Mouse (Mus musculus): Measurements from ENCODE around the gene Lin7b. TPM values are rescaled to one million over a fixed set of nuclear protein-coding genes. Genes with fewer than 3 reads are reported as not detected.

The Lin7b gene
- polyA plus RNA-seq, 1 experiment: 2.7 TPM

DNA sequence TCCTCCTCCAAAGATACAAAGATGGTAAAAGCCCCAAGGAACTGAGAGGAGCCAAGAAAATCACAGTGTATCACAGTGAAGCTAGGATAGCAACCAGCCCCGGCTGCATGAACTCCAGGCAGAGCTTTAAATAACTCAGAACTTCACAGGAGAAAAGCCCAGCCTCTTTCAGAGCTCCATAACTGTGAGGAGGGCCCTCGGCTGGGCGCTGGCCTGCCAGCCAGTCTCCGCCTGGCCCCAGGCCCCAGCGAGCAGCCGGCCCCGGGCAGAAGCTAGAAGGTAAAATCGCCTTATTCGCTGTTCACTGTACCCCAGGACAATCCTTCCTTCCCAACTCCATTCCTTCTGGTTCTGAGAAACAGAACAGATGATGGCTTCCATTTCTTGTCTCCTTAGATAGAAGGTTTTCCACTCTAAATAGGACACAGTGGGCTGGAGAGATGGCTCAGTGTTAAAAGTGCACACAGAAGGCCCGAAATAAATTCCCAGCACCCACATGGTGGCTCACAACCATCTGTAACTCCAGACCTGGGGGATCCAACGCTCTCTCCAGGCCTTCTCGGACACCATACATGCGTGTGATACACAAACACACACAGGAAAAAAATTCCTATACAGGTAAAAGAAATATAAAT, 41.4 kb downstream of the Lin7b start:
- no peak overlapping the region for H3K27ac ChIP-seq (ENCODE audit: insufficient read depth, low read depth, low read length)

DNA sequence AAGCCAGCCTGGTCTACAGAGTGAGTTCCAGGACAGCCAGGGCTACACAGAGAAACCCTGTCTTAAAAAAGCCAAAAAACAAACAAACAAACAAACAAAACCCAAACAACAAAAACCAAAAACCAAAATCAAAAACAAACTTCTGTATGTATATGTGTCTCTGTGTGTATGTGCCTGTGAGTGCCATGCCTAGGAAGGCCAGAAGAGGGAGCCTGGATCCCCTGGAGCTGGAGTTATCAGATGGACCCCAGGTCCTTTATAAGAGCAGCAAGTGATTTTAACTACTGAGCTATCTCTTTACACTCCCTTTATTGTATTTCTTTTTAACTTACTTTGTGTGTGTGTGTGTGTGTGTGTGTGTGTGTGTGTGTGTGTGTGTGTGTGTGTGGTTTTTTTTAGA, 44.6 kb downstream of the Lin7b start:
- Histone ChIP-seq H3K27ac (ENCODE audit: insufficient read depth, low read depth, low read length) (no peak overlapping the region), H3K4me1 (ENCODE audit: control insufficient read depth, insufficient read depth, low read length) (no peaks in the 10 kb centered on the region), H3K36me3 (ENCODE audit: control insufficient read depth, insufficient read depth, low read length) (no peaks in the 10 kb centered on the region), H3K27me3 (replicated peaks; ENCODE audit: control insufficient read depth, insufficient read depth, low read length) (no peaks in the 10 kb centered on the region), H3K4me3 (ENCODE audit: insufficient read depth, low read depth, low read length) (no peak overlapping the region)
- TF ChIP-seq CTCF (conservative IDR thresholded peaks at IDR 0.05; ENCODE audit: insufficient read depth, insufficient read length, low read depth, low read length) (no peak), POLR2A (IDR thresholded peaks at IDR 0.05; ENCODE audit: low read depth, low read length) (no peak)
- no peak for DNase-seq

More for the DNA sequence above, 41.4 kb downstream of the Lin7b start:
- TF ChIP-seq CTCF (conservative IDR thresholded peaks at IDR 0.05; ENCODE audit: insufficient read depth, insufficient read length, low read depth, low read length): no peak
- TF ChIP-seq POLR2A (IDR thresholded peaks at IDR 0.05; ENCODE audit: low read depth, low read length): no peak
- no peak for DNase-seq
- Histone ChIP-seq H3K4me3 (ENCODE audit: insufficient read depth, low read depth, low read length) (no peak overlapping the region), H3K36me3 (ENCODE audit: control insufficient read depth, insufficient read depth, low read length) (no peaks in the 10 kb centered on the region), H3K4me1 (ENCODE audit: control insufficient read depth, insufficient read depth, low read length) (0 out of 2 replicates have a peak, but pooled peaks cover 5% of the 10 kb centered on the region), H3K27me3 (replicated peaks; ENCODE audit: control insufficient read depth, insufficient read depth, low read length) (no peaks in the 10 kb centered on the region)
- WGBS: 85% methylated on average over 13 of the region's 13 CpGs

DNA sequence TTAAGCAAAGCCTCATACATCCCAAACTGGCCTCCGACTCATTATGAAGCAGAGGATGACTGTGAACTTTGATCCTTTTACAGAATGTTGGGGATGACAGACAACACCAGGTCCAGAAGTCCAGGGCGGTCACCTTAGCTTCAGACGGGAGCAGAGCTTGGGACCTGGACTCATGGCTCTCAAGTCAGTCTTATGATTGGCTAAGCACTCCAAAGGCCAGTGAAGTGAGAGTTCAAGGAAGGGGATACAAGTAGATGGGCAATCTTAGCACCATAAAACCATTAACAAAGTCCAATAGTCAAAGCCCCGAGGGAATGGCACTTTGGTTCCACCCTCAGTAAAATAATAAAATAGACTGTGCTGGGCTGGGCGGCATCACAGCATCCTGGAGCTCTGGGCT, 47.3 kb downstream of the Lin7b start:
- TF ChIP-seq CTCF (conservative IDR thresholded peaks at IDR 0.05; ENCODE audit: insufficient read depth, insufficient read length, low read depth, low read length) (no peak), POLR2A (IDR thresholded peaks at IDR 0.05; ENCODE audit: low read depth, low read length) (no peak)
- Histone ChIP-seq H3K36me3 (ENCODE audit: control insufficient read depth, insufficient read depth, low read length) (no peaks in the 10 kb centered on the region), H3K4me3 (ENCODE audit: insufficient read depth, low read depth, low read length) (no peak overlapping the region), H3K27me3 (replicated peaks; ENCODE audit: control insufficient read depth, insufficient read depth, low read length) (no peaks in the 10 kb centered on the region), H3K4me1 (ENCODE audit: control insufficient read depth, insufficient read depth, low read length) (no peaks in the 10 kb centered on the region), H3K27ac (ENCODE audit: insufficient read depth, low read depth, low read length) (no peak overlapping the region)
- WGBS: 62% methylated on average over 5 of the region's 5 CpGs
- no peak for DNase-seq

DNA sequence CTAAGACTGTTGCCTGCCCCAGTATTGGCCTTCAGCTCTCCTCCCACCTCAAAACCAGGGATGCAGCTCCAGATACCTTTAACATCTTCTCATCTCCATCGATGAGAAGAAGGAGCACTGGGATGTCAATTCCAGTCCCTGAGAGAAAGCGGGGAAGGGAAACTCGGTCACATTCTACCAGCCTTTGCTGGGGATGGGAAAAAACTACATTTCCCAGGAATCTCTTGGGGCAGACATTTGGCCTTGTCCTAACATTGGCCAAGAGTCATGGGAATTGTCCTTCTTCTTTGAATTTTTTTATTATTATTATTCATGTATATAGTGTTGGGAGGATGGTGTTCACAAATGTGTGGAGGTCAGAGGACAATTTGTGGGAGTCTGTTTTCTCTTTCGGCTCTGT, 48.1 kb downstream of the Lin7b start:
- H3K4me3 ChIP-seq (ENCODE audit: insufficient read depth, low read depth, low read length): no peak overlapping the region
- H3K36me3 ChIP-seq (ENCODE audit: control insufficient read depth, insufficient read depth, low read length): no peaks in the 10 kb centered on the region
- TF ChIP-seq POLR2A (IDR thresholded peaks at IDR 0.05; ENCODE audit: low read depth, low read length): no peak
- no peaks in the 10 kb centered on the region for H3K4me1 ChIP-seq (ENCODE audit: control insufficient read depth, insufficient read depth, low read length)
- no peaks in the 10 kb centered on the region for H3K27me3 ChIP-seq (replicated peaks; ENCODE audit: control insufficient read depth, insufficient read depth, low read length)
- no peak overlapping the region for H3K27ac ChIP-seq (ENCODE audit: insufficient read depth, low read depth, low read length)
- WGBS: 87% methylated on average over 4 of the region's 4 CpGs
- no peak for DNase-seq

Other genes with a start within 250 kb of the Lin7b start
- 176 and 310 TPM in 2 replicates for gene Rps11, start 246.1 kb downstream of the Lin7b start, polyA plus RNA-seq (2012; rRNA removed)
- 1,329 and 1,360 TPM in 2 replicates for gene Rpl13a, start 241.8 kb downstream of the Lin7b start, polyA plus RNA-seq (2012; rRNA removed)
- gene Gm45713, start 234.4 kb downstream of the Lin7b start, polyA plus RNA-seq (2012; rRNA removed): 5.6 TPM in 2 replicates
- 36.8 and 37.7 TPM in 2 replicates for gene Flt3l, start 234.2 kb downstream of the Lin7b start, polyA plus RNA-seq (2012; rRNA removed)
- gene Pih1d1, start 216.3 kb downstream of the Lin7b start, polyA plus RNA-seq (2012; rRNA removed): 80.3 and 84.9 TPM in 2 replicates
- 106 and 119 TPM in 2 replicates for gene Aldh16a1, start 216.0 kb downstream of the Lin7b start, polyA plus RNA-seq (2012; rRNA removed)
- gene Slc17a7, start 206.6 kb downstream of the Lin7b start, polyA plus RNA-seq (2012; rRNA removed): not detected in 2 replicates
- not detected in 2 replicates for gene Gfy, start 191.0 kb downstream of the Lin7b start, polyA plus RNA-seq (2012; rRNA removed)
- not detected in 2 replicates for gene Pth2, start 189.6 kb downstream of the Lin7b start, polyA plus RNA-seq (2012; rRNA removed)
- 0.04 and 0.05 TPM in 2 replicates for gene Ccdc155, start 165.7 kb downstream of the Lin7b start, polyA plus RNA-seq (2012; rRNA removed)
- gene Dkkl1, start 158.4 kb downstream of the Lin7b start, polyA plus RNA-seq (2012; rRNA removed): 0.39 and 0.54 TPM in 2 replicates
- gene Tead2, start 154.8 kb downstream of the Lin7b start, polyA plus RNA-seq (2012; rRNA removed): 10.0 and 13.2 TPM in 2 replicates
- gene Cd37, start 131.5 kb downstream of the Lin7b start, polyA plus RNA-seq (2012; rRNA removed): 7.9 and 30.1 TPM in 2 replicates
- gene Slc6a16, start 129.5 kb downstream of the Lin7b start, polyA plus RNA-seq (2012; rRNA removed): 0.05 TPM in 1 of 2 replicates, not detected in the other
- gene Slc6a21, start 93.1 kb downstream of the Lin7b start, polyA plus RNA-seq (2012; rRNA removed): 0.14 and 0.19 TPM in 2 replicates
- gene Trpm4, start 36.8 kb downstream of the Lin7b start, polyA plus RNA-seq (2012; rRNA removed): 17.9 and 18.2 TPM in 2 replicates
- 0.14 and 3.2 TPM in 2 replicates for gene Hrc, start 35.3 kb downstream of the Lin7b start, polyA plus RNA-seq (2012; rRNA removed)
- 0.50 and 0.64 TPM in 2 replicates for gene Ppfia3, start 3.6 kb downstream of the Lin7b start, polyA plus RNA-seq (2012; rRNA removed)
- gene Snrnp70, start 25.2 kb upstream of the Lin7b start, polyA plus RNA-seq (2012; rRNA removed): 137 and 138 TPM in 2 replicates
- gene Kcna7, start 35.1 kb upstream of the Lin7b start, polyA plus RNA-seq (2012; rRNA removed): 0.07 and 0.91 TPM in 2 replicates
- 0.44 and 0.58 TPM in 2 replicates for gene Ntf5, start 43.1 kb upstream of the Lin7b start, polyA plus RNA-seq (2012; rRNA removed)
- not detected in 2 replicates for gene Lhb, start 50.2 kb upstream of the Lin7b start, polyA plus RNA-seq (2012; rRNA removed)
- gene Gys1, start 64.3 kb upstream of the Lin7b start, polyA plus RNA-seq (2012; rRNA removed): 57.4 and 61.2 TPM in 2 replicates
- gene Ruvbl2, start 67.5 kb upstream of the Lin7b start, polyA plus RNA-seq (2012; rRNA removed): 36.3 and 42.7 TPM in 2 replicates
- 6,932 and 8,155 TPM in 2 replicates for gene Ftl1, start 89.3 kb upstream of the Lin7b start, polyA plus RNA-seq (2012; rRNA removed)
- 104 and 112 TPM in 2 replicates for gene Bax, start 96.3 kb upstream of the Lin7b start, polyA plus RNA-seq (2012; rRNA removed)
- 0.20 and 0.46 TPM in 2 replicates for gene Tulp2, start 111.3 kb upstream of the Lin7b start, polyA plus RNA-seq (2012; rRNA removed)
- gene Gm45808, start 116.2 kb upstream of the Lin7b start, polyA plus RNA-seq (2012; rRNA removed): 1.1 and 1.2 TPM in 2 replicates
- gene Dhdh, start 118.2 kb upstream of the Lin7b start, polyA plus RNA-seq (2012; rRNA removed): 6.0 and 6.1 TPM in 2 replicates
- gene Nucb1, start 139.8 kb upstream of the Lin7b start, polyA plus RNA-seq (2012; rRNA removed): 397 and 405 TPM in 2 replicates
- 26.6 and 28.2 TPM in 2 replicates for gene Ppp1r15a, start 155.7 kb upstream of the Lin7b start, polyA plus RNA-seq (2012; rRNA removed)
- 4.6 and 5.9 TPM in 2 replicates for gene Plekha4, start 155.7 kb upstream of the Lin7b start, polyA plus RNA-seq (2012; rRNA removed)
- gene Hsd17b14, start 184.3 kb upstream of the Lin7b start, polyA plus RNA-seq (2012; rRNA removed): 43.9 and 48.3 TPM in 2 replicates
- gene Bcat2, start 199.6 kb upstream of the Lin7b start, polyA plus RNA-seq (2012; rRNA removed): 185 and 188 TPM in 2 replicates
- gene Fgf21, start 244.9 kb upstream of the Lin7b start, polyA plus RNA-seq (2012; rRNA removed): not detected in 2 replicates
- 0.05 and 0.11 TPM in 2 replicates for gene Fut1, start 246.7 kb upstream of the Lin7b start, polyA plus RNA-seq (2012; rRNA removed)